Mouse (Mus musculus) neural tube, embryonic 13.5 days (tissue): ENCODE measurements around the gene Leng9. TPM values are rescaled to one million over a fixed set of nuclear protein-coding genes. Genes with fewer than 3 reads are reported as not detected.
A peak's percentile ranks its signal among the peaks of the same experiment; 100 is the strongest.

Experiments
- ATAC-seq: fragments of 200-750 bp; cut with Nextera tagmentation; 2 replicates; pipeline ENCODE4 v1.8.0; 2017; ENCODE audit warnings: low read depth, mild to moderate bottlenecking, moderate TSS enrichment, moderate library complexity
- H3K27ac ChIP-seq: fragments of 300-500 bp; sonication (generic); replicated peaks from 2 replicates; pipeline ENCODE4 v1.5.1; 2015; ENCODE audit warnings: moderate library complexity, mild to moderate bottlenecking, inconsistent platforms
- H3K27me3 ChIP-seq: fragments of 300-500 bp; sonication (generic); 2 replicates; pipeline ENCODE4 v1.6.1; 2015; ENCODE audit warnings: mild to moderate bottlenecking, inconsistent platforms
- H3K36me3 ChIP-seq: fragments of 300-500 bp; sonication (generic); 2 replicates; pipeline ENCODE4 v1.6.1; 2015; ENCODE audit warnings: mild to moderate bottlenecking, inconsistent platforms
- H3K4me1 ChIP-seq: fragments of 300-500 bp; sonication (generic); replicated peaks from 2 replicates; pipeline ENCODE4 v1.6.1; 2015; ENCODE audit warnings: inconsistent platforms
- H3K4me2 ChIP-seq: fragments of 300-500 bp; sonication (generic); 2 replicates; pipeline ENCODE4 v1.6.1; 2015; ENCODE audit warnings: inconsistent platforms, mild to moderate bottlenecking, moderate library complexity
- H3K4me3 ChIP-seq: fragments of 300-500 bp; sonication (generic); 2 replicates; pipeline ENCODE4 v1.5.1; 2015; ENCODE audit warnings: mild to moderate bottlenecking, inconsistent platforms
- H3K9ac ChIP-seq: fragments of 300-500 bp; sonication (generic); 2 replicates; pipeline ENCODE4 v1.6.1; 2015; ENCODE audit warnings: moderate library complexity, mild to moderate bottlenecking, inconsistent platforms
- H3K9me3 ChIP-seq: fragments of 300-500 bp; sonication (generic); 2 replicates; pipeline ENCODE4 v1.6.1; 2016; ENCODE audit warnings: inconsistent platforms
- WGBS: fragments of 180-500 bp; shearing (Covaris S2); methylation state at CpG from one replicate; pipeline ENCODE4 v1.1.7; 2015; 5-methylcytosine and 5-hydroxymethylcytosine counted together
- polyA plus RNA-seq: library from polyadenylated mRNA; unstranded; fragments of >200 nt; fragmentation: Nextera tagmentation; extraction: Ambion mirVana; gene quantifications from 2 replicates; pipeline ENCODE4 v1.2.1, GENCODE M21; 2015

Gene Leng9
- polyA plus RNA-seq, 1 experiment from 2014 or later, result 4.6 TPM

DNA sequence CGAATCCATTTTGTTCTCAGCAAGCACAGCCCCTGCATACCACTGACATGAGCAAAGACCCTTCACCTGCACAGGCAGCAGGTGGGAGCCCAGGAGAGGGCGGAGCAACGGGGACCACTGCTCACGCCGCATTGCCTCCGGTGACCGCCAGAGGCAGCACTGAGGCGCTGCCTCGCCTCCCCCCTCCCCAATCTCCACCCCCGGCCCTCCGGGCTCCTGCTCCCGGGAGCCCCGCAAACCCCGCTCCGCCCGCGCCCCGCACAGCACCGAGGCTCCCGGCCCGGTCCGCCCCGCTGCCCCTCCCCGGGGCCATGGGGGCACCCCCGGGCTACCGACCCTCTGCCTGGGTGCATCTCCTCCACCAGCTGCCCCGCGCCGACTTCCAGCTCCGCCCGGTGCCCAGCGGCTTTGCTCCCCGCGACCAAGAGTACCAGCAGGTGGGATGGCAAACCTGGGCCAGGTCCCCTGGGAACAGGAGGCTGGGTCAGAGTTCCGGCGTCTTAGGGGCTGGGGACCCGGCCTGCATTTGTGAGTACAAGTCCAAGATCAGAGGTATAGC is 30.8 kb downstream of the Leng9 start, which contains the start of gene Ttyh1:
Gene Ttyh1, plus strand, starts transcription at position 65 of the 559 bp plus-strand sequence.
- Histone ChIP-seq H3K27ac (peak within 1 kb of the TSS; percentile 90), H3K36me3 (no peaks in the 10 kb centered on the region), H3K4me3 (peak within 1 kb of the TSS; percentile 70), H3K9me3 (no peaks in the 10 kb centered on the region), H3K9ac (peak within 1 kb of the TSS; percentile 92), H3K27me3 (no peaks in the 10 kb centered on the region), H3K4me1 (peaks cover 64% of the 10 kb centered on the region), H3K4me2 (peak within 1 kb of the TSS; percentile 74)
- no peak for ATAC-seq
- WGBS, result 1% methylated on average over 37 of the region's 37 CpGs

DNA sequence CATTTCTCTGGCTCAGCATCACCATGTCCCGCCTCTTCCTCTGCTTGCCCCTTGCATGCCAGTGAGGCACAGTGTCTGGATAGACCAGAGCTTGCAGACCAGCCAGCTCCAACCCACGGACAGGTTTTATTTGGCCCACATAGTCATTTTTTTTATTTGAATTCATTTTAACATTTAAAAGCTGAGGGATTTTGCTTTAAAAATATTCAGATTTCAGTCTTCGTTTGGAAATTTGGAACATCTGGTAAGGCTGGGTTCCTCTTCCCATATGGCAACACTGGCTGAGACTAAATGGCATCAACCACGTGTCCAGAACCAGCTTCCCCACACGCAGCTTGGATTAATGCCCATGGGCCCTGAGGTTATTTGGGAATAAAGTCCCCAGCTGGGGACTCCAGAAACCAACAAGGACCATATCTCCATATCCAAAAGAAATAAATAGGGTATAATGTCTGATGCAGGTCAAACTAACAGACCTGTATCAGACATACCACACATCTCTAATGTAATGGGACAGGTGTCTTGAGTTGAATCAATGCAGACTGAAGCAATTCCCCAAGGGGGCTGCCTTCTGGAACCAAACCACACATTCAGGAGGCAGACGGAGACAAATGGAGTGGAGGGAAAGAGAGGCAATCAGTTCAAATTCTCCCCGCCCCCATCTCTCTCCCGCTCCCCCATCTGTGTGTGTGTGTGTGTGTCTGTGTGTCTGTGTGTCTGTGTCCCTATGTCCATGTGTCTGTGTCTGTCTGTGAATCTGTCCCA is 32.9 kb downstream of the Leng9 start:
- WGBS, result 53% methylated on average over 8 of the region's 8 CpGs
- ATAC-seq, result no peak
- H3K27ac ChIP-seq, result peak overlapping the region; percentile 24; the same call in 1 of the 2 replicates
- H3K4me2 ChIP-seq, result no peak overlapping the region
- H3K9ac ChIP-seq, result no peak overlapping the region
- no peaks in the 10 kb centered on the region for H3K9me3 ChIP-seq
- H3K4me1 ChIP-seq, result peaks cover 43% of the 10 kb centered on the region
- H3K27me3 ChIP-seq, result no peaks in the 10 kb centered on the region
- H3K36me3 ChIP-seq, result no peaks in the 10 kb centered on the region
- H3K4me3 ChIP-seq, result no peak overlapping the region

DNA sequence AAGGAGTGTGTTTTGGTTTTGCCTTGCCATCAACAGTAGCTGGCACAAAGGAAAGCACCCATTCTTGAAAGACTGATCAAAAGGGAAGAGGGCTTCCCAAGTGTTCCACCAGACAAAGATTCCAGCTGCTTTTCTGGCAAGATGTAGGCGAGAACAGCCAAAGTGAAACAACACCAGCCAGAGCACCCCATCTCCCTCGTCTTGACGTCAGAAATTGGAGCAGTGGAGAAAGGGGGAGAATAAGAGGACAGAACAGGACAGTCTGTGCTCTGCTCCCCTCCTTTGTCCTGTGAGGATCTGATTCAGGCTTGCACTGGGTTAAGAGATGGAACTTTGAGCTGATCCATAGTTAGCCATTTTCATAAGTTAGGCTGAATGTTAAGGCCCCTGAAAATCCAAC is 38.4 kb downstream of the Leng9 start:
- Histone ChIP-seq H3K4me2 (no peak overlapping the region), H3K9ac (no peak overlapping the region), H3K27me3 (no peaks in the 10 kb centered on the region), H3K4me3 (no peak overlapping the region), H3K36me3 (no peaks in the 10 kb centered on the region), H3K9me3 (no peaks in the 10 kb centered on the region), H3K27ac (no peak overlapping the region), H3K4me1 (no peaks in the 10 kb centered on the region)
- no peak for ATAC-seq
- 52% methylated on average over 3 of the region's 3 CpGs for WGBS

DNA sequence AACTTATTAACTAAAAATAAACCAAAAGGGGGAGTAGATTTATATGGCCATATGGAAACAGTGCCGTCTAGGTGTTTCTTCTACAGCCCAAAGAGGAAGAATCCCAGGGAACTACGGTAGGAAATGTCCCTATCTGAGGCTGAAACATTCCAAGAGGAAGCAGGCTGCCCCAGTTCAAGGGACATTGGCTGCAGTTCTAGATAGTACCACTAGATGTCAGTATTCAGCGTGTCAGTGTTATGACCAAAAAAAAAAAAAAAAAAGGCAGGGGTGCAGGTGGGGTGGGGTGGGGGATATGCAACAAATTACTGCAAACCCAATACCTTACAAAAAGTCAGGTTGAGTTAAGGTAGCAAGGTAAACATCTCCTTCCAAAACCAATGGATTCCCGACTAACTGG is 46.8 kb downstream of the Leng9 start:
- Histone ChIP-seq H3K4me1 (no peaks in the 10 kb centered on the region), H3K9ac (no peak overlapping the region), H3K4me3 (no peak overlapping the region), H3K27me3 (no peaks in the 10 kb centered on the region), H3K27ac (no peak overlapping the region), H3K9me3 (no peaks in the 10 kb centered on the region), H3K4me2 (no peak overlapping the region), H3K36me3 (no peaks in the 10 kb centered on the region)
- WGBS, result 18% methylated on average over 4 of the region's 4 CpGs
- peak; percentile 43; the same call in 1 of the 2 replicates for ATAC-seq

DNA sequence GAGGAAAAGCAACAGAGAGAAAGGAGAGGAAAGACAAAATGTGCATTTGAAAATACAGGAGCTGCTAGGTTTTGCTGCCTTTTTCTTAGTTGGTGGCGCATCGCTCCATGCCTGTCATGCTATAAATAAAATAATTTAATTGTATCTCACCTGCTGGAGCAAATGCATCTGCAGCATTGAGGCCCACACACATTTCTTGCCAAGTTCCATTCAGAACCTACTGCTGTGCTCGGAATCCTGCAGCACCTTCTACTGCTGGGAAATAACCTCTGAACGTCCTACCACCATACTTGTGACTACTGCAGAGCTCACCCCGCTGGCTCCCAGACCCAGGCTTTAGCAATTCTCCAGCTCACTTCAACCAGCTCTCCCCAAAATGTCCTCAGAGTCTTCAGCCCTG is 49.0 kb downstream of the Leng9 start:
- no peak for ATAC-seq
- H3K4me1 ChIP-seq, result no peaks in the 10 kb centered on the region
- H3K9ac ChIP-seq, result no peak overlapping the region
- H3K36me3 ChIP-seq, result no peaks in the 10 kb centered on the region
- H3K4me2 ChIP-seq, result no peak overlapping the region
- no peak overlapping the region for H3K27ac ChIP-seq
- no peaks in the 10 kb centered on the region for H3K9me3 ChIP-seq
- H3K27me3 ChIP-seq, result no peaks in the 10 kb centered on the region
- 85% methylated on average over 5 of the region's 5 CpGs for WGBS
- no peak overlapping the region for H3K4me3 ChIP-seq

DNA sequence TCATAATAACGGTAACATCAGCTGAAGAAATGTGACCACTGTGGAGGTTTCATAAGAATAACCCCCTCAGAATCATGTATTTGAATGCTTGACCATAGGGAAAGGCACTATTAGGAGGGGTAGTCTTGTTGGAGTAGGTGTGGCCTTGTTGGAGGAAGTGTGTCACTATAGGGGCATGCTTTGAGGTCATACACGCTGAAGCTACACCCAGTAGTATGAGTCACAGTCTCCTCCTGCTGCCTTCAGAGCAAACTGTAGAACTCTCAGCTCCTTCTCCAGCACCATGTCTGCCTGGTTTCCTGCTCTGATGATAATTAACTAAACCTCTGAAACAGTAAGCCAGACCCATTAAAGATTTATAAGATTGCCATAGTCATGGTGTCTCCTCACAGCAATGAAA is 51.3 kb downstream of the Leng9 start:
- no peaks in the 10 kb centered on the region for H3K27me3 ChIP-seq
- WGBS, result 74% methylated on average over 2 of the region's 2 CpGs
- H3K4me2 ChIP-seq, result no peak overlapping the region
- no peak overlapping the region for H3K4me3 ChIP-seq
- no peak overlapping the region for H3K9ac ChIP-seq
- no peak for ATAC-seq
- no peaks in the 10 kb centered on the region for H3K9me3 ChIP-seq
- no peaks in the 10 kb centered on the region for H3K4me1 ChIP-seq
- H3K27ac ChIP-seq, result no peak overlapping the region
- no peaks in the 10 kb centered on the region for H3K36me3 ChIP-seq

DNA sequence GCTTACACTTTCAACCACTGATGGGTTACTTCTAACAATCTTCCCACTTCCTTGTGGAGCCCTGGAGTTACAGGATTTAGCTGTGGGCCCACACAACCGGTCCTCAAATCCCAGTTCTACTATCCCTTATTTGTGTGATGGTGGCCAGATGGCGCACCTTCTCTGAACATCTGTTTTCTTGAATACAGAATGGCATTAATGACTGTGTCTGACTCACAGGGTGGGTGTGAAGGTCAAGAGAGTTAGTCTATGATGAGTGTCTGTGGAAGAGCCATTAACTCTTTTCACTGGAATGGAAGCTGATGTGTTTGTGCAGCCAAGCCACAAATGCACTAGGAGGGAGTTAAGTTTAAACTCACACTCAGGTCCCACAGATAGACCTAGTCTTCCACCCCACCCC is 51.9 kb downstream of the Leng9 start:
- Histone ChIP-seq H3K27me3 (no peaks in the 10 kb centered on the region), H3K27ac (no peak overlapping the region), H3K4me1 (no peaks in the 10 kb centered on the region), H3K4me3 (no peak overlapping the region), H3K36me3 (no peaks in the 10 kb centered on the region), H3K9me3 (no peaks in the 10 kb centered on the region), H3K9ac (no peak overlapping the region), H3K4me2 (no peak overlapping the region)
- WGBS, result 68% methylated on average over 2 of the region's 2 CpGs
- no peak for ATAC-seq

Other genes starting within 250 kb of the Leng9 start
- not detected in 2 replicates for gene Lilra6, start 234.9 kb downstream of the Leng9 start, polyA plus RNA-seq
- gene Lair1, start 87.2 kb downstream of the Leng9 start, polyA plus RNA-seq, result 2.5 and 2.9 TPM in 2 replicates
- gene Ttyh1, start 31.0 kb downstream of the Leng9 start, polyA plus RNA-seq, result 137 and 141 TPM in 2 replicates
- gene Leng8, start 13.3 kb downstream of the Leng9 start, polyA plus RNA-seq, result 78.0 and 79.6 TPM in 2 replicates
- gene Cdc42ep5, start 14.5 kb upstream of the Leng9 start, polyA plus RNA-seq, result 8.6 and 8.9 TPM in 2 replicates
- gene Lilra5, start 87.4 kb upstream of the Leng9 start, polyA plus RNA-seq, result not detected in 2 replicates
- gene Ncr1, start 187.3 kb upstream of the Leng9 start, polyA plus RNA-seq, result not detected in 2 replicates
- 0.07 TPM in 2 replicates for gene Gp6, start 247.4 kb upstream of the Leng9 start, polyA plus RNA-seq